Mouse (Mus musculus): Measurements from ENCODE around the gene Gba. TPM values are rescaled to one million over a fixed set of nuclear protein-coding genes. Genes with fewer than 3 reads are reported as not detected.

The Gba gene
- polyA plus RNA-seq, 3 experiments from 2014 or later: 63.7 to 86.1 (median 85.1) TPM

DNA sequence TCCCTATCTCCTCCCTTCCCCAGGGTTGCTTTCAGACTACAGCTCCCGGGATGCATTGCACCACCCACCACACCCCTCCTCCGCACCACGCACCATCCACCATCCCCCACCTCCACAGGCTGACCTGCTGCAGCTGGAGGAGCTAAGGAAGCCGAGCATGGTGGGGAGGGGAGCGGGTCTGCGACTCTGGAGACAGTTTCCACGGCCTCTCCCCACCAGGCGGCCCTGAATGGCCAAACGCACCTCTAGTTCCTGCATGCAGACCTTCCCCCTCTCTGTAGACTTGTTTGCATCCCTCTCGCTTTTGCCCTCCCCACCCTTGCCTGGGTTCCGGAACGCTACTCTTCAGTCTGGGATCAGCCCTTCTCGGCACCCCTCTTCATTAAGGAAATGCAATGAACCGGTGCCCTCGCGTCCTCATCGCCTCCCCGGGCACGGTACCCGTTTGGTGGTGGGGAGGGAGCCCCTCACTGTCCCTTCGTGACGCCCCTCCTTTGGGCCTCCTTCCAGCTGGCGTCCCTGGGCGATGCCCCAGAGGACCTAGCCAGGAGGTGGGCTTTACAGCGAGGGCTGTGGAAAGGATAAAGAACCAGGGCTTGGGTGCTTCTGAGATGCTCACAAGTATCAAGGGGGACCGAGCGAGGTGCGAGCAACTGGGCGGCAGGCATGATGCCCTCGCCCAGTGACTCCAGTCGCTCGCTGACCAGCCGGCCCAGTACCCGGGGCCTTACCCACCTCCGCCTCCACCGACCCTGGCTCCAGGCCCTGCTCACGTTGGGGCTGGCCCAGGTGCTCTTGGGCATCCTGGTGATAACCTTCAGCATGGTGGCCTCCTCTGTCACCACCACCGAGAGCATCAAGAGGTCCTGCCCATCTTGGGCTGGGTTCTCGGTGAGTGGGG is 19.4 kb upstream of the Gba start, which contains the start of gene Fam189b:
TSS of gene Fam189b (plus strand) at position 86 of the 901 bp plus-strand sequence.
- peak; percentile 60 for ATAC-seq

DNA sequence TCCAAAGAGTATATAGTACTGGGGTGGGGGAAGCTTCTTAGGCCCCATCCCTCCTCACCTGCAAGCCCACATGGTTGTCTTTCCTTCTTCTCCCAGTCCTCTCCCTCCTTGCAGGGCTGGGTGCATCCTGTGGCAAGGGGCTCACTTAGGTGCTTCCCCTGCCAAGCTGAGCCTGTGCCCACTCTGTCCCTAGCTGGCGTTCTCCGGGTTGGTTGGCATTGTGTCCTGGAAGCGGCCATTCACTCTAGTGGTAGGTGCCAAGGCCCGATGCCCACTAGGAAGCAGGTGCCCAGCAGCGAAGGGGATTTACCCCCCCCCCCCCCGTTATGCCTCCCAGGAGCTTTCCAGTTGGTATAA is 18.8 kb upstream of the Gba start:
- no peak for ATAC-seq

DNA sequence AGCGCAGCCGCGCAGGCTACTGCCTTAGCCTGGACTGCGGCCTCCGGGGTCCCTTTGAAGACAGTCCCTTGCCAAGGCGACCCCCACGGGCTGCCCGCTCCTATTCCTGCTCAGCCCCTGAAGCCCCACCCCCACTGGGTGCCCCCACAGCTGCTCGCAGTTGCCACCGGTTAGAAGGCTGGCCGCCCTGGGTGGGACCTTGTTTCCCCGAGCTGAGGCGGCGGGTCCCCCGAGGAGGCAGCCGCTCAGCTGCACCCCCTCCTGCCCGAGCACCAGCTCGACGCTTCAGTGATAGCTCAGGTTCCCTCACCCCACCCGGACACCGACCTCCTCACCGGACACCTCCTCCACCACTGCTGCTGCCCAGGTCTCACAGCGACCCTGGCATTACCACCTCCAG is 15.5 kb upstream of the Gba start:
- no peak for ATAC-seq

DNA sequence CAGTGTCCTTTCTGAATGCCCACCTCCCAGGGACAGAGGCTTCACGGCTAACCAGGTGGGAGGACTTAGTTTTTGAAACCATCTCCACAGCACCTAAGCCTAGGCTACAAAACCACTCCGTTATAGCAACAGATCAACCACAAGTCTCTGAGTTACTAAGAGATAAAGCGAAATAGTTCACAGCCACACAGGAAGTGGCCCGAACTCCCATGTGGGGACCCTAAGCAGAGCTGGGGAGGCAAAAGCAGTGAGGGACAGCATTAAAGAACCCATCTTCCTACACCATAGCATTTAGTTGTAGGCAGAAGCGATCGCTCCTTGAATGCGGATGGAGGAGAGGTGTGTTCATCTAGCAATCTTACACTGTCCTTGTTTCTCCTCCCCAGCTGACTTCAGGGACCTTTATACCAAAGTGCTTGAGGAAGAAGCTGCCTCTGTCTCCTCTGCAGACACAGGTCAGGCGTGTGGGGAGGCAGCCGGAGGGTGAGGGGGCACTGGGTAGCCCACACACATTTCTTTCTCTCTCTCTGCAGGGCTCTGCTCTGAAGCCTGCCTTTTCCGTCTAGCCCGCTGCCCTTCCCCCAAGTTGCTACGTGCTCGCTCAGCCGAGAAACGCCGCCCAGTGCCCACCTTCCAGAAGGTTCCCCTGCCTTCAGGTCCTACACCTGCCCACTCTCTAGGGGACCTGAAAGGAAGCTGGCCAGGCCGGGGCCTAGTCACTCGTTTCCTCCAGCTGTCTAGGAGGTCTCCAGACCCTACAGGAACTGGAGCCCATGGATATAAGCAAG is 14.8 kb upstream of the Gba start:
- peak; percentile 56 for ATAC-seq

GRCm38 (mm10) chr3:89188478-89188875 is 14.3 kb upstream of the Gba start:
- ATAC-seq: peak; percentile 44

DNA sequence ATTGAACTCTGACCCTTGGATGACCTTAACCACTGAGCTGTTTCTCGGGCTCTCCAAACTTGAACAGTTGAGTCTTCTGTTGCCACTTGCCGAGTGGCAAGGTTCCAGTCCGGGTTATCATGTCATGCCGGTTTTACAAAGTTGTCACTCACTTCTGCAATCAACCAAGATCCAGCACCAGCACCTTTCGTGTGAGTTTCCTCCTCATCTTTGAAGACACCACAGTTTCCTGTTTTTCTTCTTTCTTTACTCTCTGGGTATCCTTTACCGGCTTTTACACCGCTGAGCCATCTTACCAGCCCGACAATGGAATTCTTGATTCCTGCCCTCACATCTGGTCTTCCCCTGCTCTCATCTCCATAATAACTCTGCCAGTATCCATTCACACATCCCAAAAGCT is 12.3 kb upstream of the Gba start:
- ATAC-seq: peak; percentile 70

DNA sequence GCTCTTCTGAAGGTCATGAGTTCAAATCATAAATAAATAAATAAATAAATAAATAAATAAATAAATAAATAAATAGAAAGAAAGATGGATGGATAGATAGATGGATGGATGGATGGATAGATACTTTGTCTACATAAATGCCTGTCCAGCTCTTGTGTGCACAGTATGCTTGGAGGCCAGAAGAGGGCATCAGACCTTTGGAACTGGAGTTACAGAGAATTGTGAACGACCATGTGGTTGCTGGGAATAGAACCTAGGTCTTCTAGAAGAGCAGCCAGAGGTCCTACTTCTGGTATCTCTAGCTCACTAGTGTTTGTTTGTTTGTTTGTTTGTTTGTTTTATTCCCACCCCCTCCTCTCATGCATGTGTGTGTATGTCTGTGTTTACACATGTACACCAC is 9.4 kb upstream of the Gba start:
- no peak for ATAC-seq

GRCm38 (mm10) chr3:89193853-89194252 is 8.9 kb upstream of the Gba start:
- ATAC-seq: peak; percentile 39

- peak; percentile 92 for ATAC-seq
These were observed 6.5 kb upstream of the Gba start for GRCm38 (mm10) chr3:89195979-89196877.

- no peak for ATAC-seq
These were observed 2.9 kb upstream of the Gba start for GRCm38 (mm10) chr3:89199839-89200238.

DNA sequence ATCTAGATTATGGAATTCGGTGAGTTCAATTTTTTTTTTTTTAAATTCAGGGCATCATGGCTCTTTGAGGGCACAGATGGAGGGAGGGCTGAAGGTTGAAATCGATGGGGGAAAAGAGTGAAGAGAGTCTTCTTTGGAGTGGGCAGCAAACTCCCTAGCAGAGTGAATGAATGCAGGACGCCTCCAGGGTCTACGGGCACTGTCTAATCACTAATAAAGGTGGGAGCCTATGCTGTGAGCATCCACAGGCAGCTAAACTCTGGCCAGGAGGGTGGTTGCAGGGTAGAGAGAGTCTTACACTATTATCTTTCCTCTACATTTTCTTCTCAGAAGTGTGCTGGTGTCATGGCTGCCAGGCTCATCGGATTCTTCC is 400 bp downstream of the Gba start:
- no peak for ATAC-seq

- no peak for ATAC-seq
These were observed 3.4 kb downstream of the Gba start for GRCm38 (mm10) chr3:89206079-89206478.

GRCm38 (mm10) chr3:89206695-89207094 is 4.0 kb downstream of the Gba start:
- ATAC-seq: no peak

- no peak for ATAC-seq
These were observed 5.4 kb downstream of the Gba start for GRCm38 (mm10) chr3:89208075-89208657.

- no peak for ATAC-seq
These were observed 6.0 kb downstream of the Gba start for GRCm38 (mm10) chr3:89208736-89209135.

GRCm38 (mm10) chr3:89209731-89210130 is 7.0 kb downstream of the Gba start:
- no peak for ATAC-seq

DNA sequence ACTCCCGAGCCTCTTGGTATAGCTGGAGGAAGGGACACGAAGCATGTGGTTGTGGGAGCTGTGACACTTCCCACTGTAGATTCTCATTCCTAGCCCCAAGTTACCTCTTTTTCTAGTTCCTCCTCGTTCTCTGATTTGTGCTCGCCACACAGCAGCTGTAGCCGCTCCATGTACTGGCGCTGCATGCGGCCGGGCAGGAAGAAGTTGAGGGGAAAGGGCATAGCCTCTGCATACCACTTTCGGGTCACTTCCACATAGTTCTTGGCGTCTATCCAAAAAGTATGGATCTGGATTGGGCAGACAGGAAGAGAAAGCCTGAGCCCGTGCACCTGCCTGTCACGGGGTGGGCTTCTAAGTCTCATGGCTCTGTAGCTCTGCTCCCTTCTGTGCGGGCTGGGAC is 7.4 kb downstream of the Gba start:
- no peak for ATAC-seq

DNA sequence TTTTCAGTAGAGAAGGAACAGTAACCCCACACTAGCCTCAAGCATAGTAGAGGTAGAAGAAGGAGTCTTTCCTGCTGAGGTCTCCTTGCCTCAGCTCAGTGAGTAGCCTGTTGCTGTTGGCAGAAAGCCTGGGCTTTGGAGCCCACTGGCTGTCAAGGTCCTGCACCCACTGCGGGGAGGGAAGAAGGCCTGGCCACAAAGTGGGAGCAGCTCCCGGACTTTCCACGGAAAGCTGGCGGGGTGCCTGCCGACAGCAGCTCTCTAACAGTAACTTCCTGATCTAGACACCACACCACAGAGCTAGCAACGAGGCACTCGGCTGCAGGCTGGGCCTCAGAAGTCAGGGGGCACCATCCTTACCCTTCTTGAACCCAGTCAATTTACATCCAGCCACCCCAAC is 8.0 kb downstream of the Gba start:
- ATAC-seq: no peak

DNA sequence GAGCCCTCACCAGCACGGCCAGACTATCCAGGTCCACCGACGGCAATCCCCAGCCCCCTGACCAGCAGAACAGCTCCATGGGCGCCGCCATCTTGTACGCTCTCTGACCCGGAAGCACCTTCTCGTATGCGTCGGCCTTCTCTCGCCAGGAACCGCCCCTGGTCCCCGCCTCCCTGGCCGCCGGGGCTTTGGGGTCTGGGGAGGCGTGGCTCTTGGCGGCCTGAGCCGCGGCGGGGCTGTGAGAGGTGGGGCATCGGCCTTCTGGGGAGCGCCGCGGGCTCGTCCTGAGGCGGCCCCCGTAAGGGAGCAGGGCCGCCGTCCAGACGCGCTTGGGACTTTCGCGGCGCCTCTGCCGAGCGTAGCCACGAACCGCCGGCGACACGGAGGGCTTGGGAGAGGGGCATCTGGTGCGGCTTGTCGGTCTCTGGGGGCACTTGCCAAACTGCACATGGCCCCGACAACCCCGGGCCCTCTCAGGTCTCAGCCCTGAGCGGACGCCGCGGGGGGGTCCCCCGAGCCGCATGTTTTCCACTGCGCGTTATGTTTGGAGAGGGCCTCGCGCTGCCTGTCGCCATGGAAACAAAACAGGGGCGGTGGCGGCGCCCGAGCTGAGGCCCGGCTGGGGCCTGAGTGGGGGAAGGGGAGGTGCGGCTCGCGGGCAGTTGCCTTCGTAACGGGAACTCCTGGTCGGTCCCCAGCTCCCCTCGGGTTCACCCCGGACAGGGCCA is 11.2 kb downstream of the Gba start:
- ATAC-seq: peak; percentile 86

DNA sequence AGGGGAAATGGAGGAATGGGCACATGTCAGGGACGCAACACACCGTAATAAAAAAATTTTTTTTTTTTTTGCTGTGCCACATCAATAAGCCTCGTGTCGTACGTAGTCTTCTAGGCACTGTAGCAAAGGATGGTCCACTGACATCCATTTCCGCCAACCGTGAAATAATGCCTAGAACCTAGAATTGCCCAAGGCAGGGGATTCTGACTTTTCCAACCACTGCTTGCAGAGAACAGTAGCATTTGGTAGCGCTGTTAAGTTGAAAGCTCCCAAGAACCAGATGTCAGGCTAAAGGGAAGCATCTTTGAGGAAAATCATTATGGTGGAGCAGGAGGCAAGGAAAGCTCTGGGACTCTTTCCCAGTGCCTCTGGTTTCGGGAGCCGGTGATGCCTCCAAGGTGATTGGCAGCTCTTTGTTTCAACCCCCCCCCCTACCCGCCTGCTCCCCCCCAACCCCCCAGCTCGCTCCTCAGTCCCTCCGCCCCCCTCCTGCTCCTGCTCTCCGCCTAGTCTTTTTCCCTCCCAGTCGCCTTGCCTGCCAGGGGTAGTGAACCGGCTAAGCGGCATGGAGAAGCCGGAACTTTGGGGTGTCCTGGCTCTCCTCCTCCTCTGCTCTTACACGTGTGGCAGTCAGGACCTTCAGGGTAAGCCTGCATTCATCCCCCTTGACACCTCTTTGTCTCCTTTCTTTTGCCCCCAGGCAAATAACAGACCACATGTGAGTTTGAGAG is 12.1 kb downstream of the Gba start, which contains the start of gene Thbs3:
TSS of gene Thbs3 (plus strand) at position 500 of the 731 bp plus-strand sequence.
- ATAC-seq: peak; percentile 51

- peak; percentile 39 for ATAC-seq
These were observed 13.1 kb downstream of the Gba start for GRCm38 (mm10) chr3:89215853-89216252.
